Mouse (Mus musculus): ENCODE measurements around the gene Kdm2b. TPM values are rescaled to one million over a fixed set of nuclear protein-coding genes. Genes with fewer than 3 reads are reported as not detected.
A peak's percentile ranks its signal among the peaks of the same experiment; 100 is the strongest.

Gene Kdm2b
- total and polyA plus RNA-seq, 3 experiments, result 29.2 to 48.9 TPM; not detected in 1

DNA sequence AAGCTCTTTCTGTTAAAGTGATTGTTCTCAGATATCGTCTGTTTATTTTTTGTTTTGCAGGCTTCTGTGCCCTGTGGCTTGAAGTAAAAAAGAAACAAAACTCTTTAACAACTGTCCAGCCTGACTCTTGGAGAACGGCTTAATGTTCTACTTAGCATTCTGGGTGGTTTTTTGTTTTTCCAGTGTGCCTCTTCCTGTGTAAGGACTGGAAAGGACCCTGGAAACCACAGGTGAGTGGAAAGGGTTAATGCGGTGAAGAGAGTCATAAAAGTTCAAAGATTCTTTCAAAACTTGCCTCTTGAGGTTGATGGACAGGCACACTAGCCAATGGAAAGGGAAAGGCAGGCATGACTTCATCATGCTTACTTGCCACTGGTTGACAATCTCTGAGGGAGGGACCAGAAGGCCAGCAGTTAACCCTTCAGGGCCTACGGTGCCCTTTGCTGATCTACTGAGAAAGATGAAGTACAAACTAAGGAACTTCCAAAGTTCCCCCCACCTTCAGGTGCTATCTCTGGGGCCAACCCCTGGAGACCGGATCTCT, 4.8 kb upstream of the Kdm2b start:
- H3K4me3 ChIP-seq (ENCODE audit: control insufficient read depth in 1 of 2, insufficient read depth in 1 of 2, low read depth in 2 of 2, low read length in 2 of 2), result peak overlapping the region; percentile 41 to 57; a peak in 3 of 4 replicates
- H3K27me3 ChIP-seq (ENCODE audit: control insufficient read depth in 1 of 2, insufficient read depth in 2 of 2, low read length in 2 of 2), result no peaks in the 10 kb centered on the region
- no peak overlapping the region for H3K27ac ChIP-seq (ENCODE audit: control insufficient read depth, low read depth, low read length)
- H3K9ac ChIP-seq (ENCODE audit: control insufficient read depth, low read depth, low read length, poor library complexity, severe bottlenecking), result peak overlapping the region; percentile 60
- peaks cover 5 to 25% of the 10 kb centered on the region in 2 experiments; a peak in 3 of 4 replicates for H3K4me1 ChIP-seq (ENCODE audit: control insufficient read depth in 1 of 2, insufficient read depth in 2 of 2, low read length in 2 of 2)
- TF ChIP-seq SIN3A (IDR thresholded peaks at IDR 0.05; ENCODE audit: low read length) (peak; percentile 95), NELFE (IDR thresholded peaks at IDR 0.05; ENCODE audit: low read depth, low read length) (no peak), HCFC1 (IDR thresholded peaks at IDR 0.05; ENCODE audit: low read depth, low read length) (peak; percentile 69), CHD2 (IDR thresholded peaks at IDR 0.05; ENCODE audit: low read length) (peak; percentile 85), ELF1 (IDR thresholded peaks at IDR 0.05; ENCODE audit: low read depth, low read length) (0 out of 2 replicates have a peak, but pooled peaks have one; percentile 21), MXI1 (IDR thresholded peaks at IDR 0.05; ENCODE audit: low read depth, low read length) (peak; percentile 55; the same call in 1 of the 2 replicates)
- H3K79me2 ChIP-seq (ENCODE audit: control insufficient read depth, insufficient read depth, low read length, poor library complexity), result no peaks in the 10 kb centered on the region
- peaks cover 0 to 13% of the 10 kb centered on the region in 2 experiments; a peak in 2 of 4 replicates for H3K36me3 ChIP-seq (ENCODE audit: control insufficient read depth in 1 of 2, insufficient read depth in 2 of 2, low read length in 2 of 2)
- peak; percentile 99 for DNase-seq (ENCODE audit: low read depth, low spot score)
- no peaks in the 10 kb centered on the region for H3K9me3 ChIP-seq (replicated peaks; ENCODE audit: insufficient read depth, low read length)

DNA sequence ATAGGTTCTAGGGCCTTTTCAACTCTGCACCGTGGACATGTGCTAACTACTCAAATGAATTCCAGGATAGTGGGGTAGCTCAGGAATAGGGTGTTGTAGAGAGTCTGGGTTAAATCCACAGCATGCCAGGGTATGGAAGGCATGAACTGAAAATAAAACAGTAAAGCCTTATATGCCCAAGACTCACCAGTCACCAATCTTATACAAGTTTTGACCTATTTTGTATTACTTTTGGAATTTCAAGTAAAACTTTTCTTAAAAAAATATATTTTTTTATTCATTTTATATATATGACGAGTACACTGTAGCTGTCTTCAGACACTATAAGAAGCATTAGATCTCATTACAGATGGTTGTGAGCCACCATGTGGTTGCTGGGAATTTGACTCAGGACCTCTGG, 4.2 kb upstream of the Kdm2b start:
- H3K79me2 ChIP-seq (ENCODE audit: control insufficient read depth, insufficient read depth, low read length, poor library complexity), result peaks cover 2% of the 10 kb centered on the region; the same call in 1 of the 2 replicates
- H3K9ac ChIP-seq (ENCODE audit: control insufficient read depth, low read depth, low read length, poor library complexity, severe bottlenecking), result peak overlapping the region; percentile 60
- H3K4me3 ChIP-seq (ENCODE audit: control insufficient read depth in 1 of 2, insufficient read depth in 1 of 2, low read depth in 2 of 2, low read length in 2 of 2), result peak overlapping the region; percentile 41 to 57; a peak in 3 of 4 replicates
- peaks cover 0 to 13% of the 10 kb centered on the region in 2 experiments; a peak in 2 of 4 replicates for H3K36me3 ChIP-seq (ENCODE audit: control insufficient read depth in 1 of 2, insufficient read depth in 2 of 2, low read length in 2 of 2)
- no peak for DNase-seq (ENCODE audit: low read depth, low spot score)
- H3K27me3 ChIP-seq (ENCODE audit: control insufficient read depth in 1 of 2, insufficient read depth in 2 of 2, low read length in 2 of 2), result no peaks in the 10 kb centered on the region
- peaks cover 5 to 25% of the 10 kb centered on the region in 2 experiments; a peak in 3 of 4 replicates for H3K4me1 ChIP-seq (ENCODE audit: control insufficient read depth in 1 of 2, insufficient read depth in 2 of 2, low read length in 2 of 2)
- H3K9me3 ChIP-seq (replicated peaks; ENCODE audit: insufficient read depth, low read length), result no peaks in the 10 kb centered on the region
- H3K27ac ChIP-seq (ENCODE audit: control insufficient read depth, low read depth, low read length), result no peak overlapping the region
- TF ChIP-seq MXI1 (IDR thresholded peaks at IDR 0.05; ENCODE audit: low read depth, low read length), result no peak

DNA sequence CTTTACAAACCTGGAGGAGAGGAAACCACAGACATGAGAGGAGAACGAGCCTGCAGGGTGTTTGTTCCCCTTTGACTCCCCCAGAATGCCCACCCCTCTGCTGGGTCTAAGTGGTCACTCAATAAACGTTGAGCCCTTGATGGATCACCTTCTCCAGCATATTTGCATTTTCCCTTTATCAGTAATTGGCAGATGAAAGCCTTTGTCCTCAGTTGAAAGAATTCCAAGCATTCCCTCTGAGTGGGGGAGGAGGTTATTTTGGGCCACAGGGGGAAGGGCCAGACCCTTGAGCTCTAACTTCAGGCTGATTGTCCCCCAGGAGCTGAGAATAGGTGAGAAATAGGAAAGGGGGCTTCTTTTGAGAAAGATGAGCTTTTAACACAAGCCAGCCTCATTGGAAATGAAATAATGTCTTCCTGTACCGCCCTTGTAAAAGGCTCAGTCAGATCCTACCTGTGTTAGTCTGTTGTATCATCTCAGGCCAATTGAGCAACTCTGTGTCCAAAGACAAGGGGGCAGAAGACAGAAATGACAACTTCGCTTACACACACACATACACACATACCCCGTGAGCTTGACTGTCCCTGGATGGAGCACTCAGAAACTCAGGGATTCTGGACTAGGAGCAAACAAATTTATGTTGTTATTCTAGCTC, 1.9 kb upstream of the Kdm2b start:
- no peak overlapping the region for H3K9ac ChIP-seq (ENCODE audit: control insufficient read depth, low read depth, low read length, poor library complexity, severe bottlenecking)
- no peak for DNase-seq (ENCODE audit: low read depth, low spot score)
- no peaks in the 10 kb centered on the region for H3K27me3 ChIP-seq (ENCODE audit: control insufficient read depth in 1 of 2, insufficient read depth in 2 of 2, low read length in 2 of 2)
- H3K9me3 ChIP-seq (replicated peaks; ENCODE audit: insufficient read depth, low read length), result no peaks in the 10 kb centered on the region
- H3K4me3 ChIP-seq (ENCODE audit: control insufficient read depth in 1 of 2, insufficient read depth in 1 of 2, low read depth in 2 of 2, low read length in 2 of 2), result no peak overlapping the region
- peaks cover 0 to 13% of the 10 kb centered on the region in 2 experiments; a peak in 2 of 4 replicates for H3K36me3 ChIP-seq (ENCODE audit: control insufficient read depth in 1 of 2, insufficient read depth in 2 of 2, low read length in 2 of 2)
- H3K27ac ChIP-seq (ENCODE audit: control insufficient read depth, low read depth, low read length), result no peak overlapping the region
- TF ChIP-seq MYC (IDR thresholded peaks at IDR 0.05; ENCODE audit: low read depth, low read length) (no peak), MAFK (IDR thresholded peaks at IDR 0.05; ENCODE audit: borderline replicate concordance, low read depth, low read length) (no peak), SMC3 (IDR thresholded peaks at IDR 0.05; ENCODE audit: low read depth, low read length) (no peak), CHD2 (IDR thresholded peaks at IDR 0.05; ENCODE audit: low read length) (no peak), HCFC1 (IDR thresholded peaks at IDR 0.05; ENCODE audit: low read depth, low read length) (no peak), USF1 (IDR thresholded peaks at IDR 0.05; ENCODE audit: low read depth, low read length) (no peak), ZNF384 (IDR thresholded peaks at IDR 0.05; ENCODE audit: low read depth, low read length) (no peak), MAZ (IDR thresholded peaks at IDR 0.05; ENCODE audit: low read depth, low read length) (no peak), TAL1 (IDR thresholded peaks at IDR 0.05; ENCODE audit: low read length) (no peak), ELF1 (IDR thresholded peaks at IDR 0.05; ENCODE audit: low read depth, low read length) (no peak), ZC3H11A (IDR thresholded peaks at IDR 0.05; ENCODE audit: low read depth, low read length) (no peak), CTCF (IDR thresholded peaks at IDR 0.05 in 2 of 3, conservative IDR thresholded peaks at IDR 0.05 in 1 of 3; ENCODE audit: control insufficient read depth in 1 of 3, insufficient read depth in 1 of 3, low read depth in 2 of 3, low read length in 3 of 3, poor library complexity in 1 of 3, severe bottlenecking in 1 of 3) (no peak), GATA1 (IDR thresholded peaks at IDR 0.05; ENCODE audit: low read depth, low read length) (no peak)
- H3K4me1 ChIP-seq (ENCODE audit: control insufficient read depth in 1 of 2, insufficient read depth in 2 of 2, low read length in 2 of 2), result peaks cover 5 to 18% of the 10 kb centered on the region in 2 experiments; a peak in 3 of 4 replicates
- peaks cover 2% of the 10 kb centered on the region; the same call in 1 of the 2 replicates for H3K79me2 ChIP-seq (ENCODE audit: control insufficient read depth, insufficient read depth, low read length, poor library complexity)

All from MEL (cell line).